Mouse (Mus musculus) lung, postnatal 0 days (tissue): ENCODE data around the gene S100a10.

Experiments
- CTCF ChIP-seq: IDR thresholded peaks from 2 replicates; pipeline ENCODE4 v1.5.1; 2016; ENCODE audit warnings: antibody characterized with exemption, mild to moderate bottlenecking
- EP300 ChIP-seq: IDR thresholded peaks from 2 replicates; pipeline ENCODE4 v1.6.1; 2016; ENCODE audit warnings: antibody characterized with exemption, mild to moderate bottlenecking, control low read depth

- no peak for TF ChIP-seq CTCF
- TF ChIP-seq EP300: no peak
Observed at GRCm38 (mm10) chr3:93596632-93597031, 41.8 kb downstream of the S100a10 start.
